Mouse (Mus musculus) left cerebral cortex, adult 18-20 months (tissue): ENCODE data around the gene Hps3. TPM values are rescaled to one million over a fixed set of nuclear protein-coding genes. Genes with fewer than 3 reads are reported as not detected.
A peak's percentile ranks its signal among the peaks of the same experiment; 100 is the strongest.

Experiments
- DNase-seq, 2 experiments: peaks; one replicate each; pipeline ENCODE4 v3.0.0; 2021 to 2022; ENCODE audit warnings: low spot score in 2 of 2, mixed read lengths in 1 of 2
- total RNA-seq, 2 experiments: library from RNA; stranded (reverse); gene quantifications; 2 replicates each; pipeline ENCODE4 v1.2.3; 2021

The Hps3 gene
- total RNA-seq, 2 experiments from 2014 or later = 13.0 to 16.4 TPM

- no peak for DNase-seq
Observed at GRCm38 (mm10) chr3:20007759-20008158, 27.4 kb downstream of the Hps3 start.

GRCm38 (mm10) chr3:20007275-20007674, 27.8 kb downstream of the Hps3 start:
- no peak for DNase-seq

GRCm38 (mm10) chr3:20005611-20006010, 29.5 kb downstream of the Hps3 start:
- DNase-seq = no peak

- no peak for DNase-seq
Observed at GRCm38 (mm10) chr3:20004422-20004821, 30.7 kb downstream of the Hps3 start.

- DNase-seq = peak in 1 of 2 experiments; percentile 4
Observed at GRCm38 (mm10) chr3:20002786-20003185, 32.3 kb downstream of the Hps3 start.

GRCm38 (mm10) chr3:20000806-20001205, 34.3 kb downstream of the Hps3 start:
- DNase-seq = no peak

- DNase-seq = peak; percentile 19 to 37
Observed at GRCm38 (mm10) chr3:19999551-19999950, 35.6 kb downstream of the Hps3 start.

GRCm38 (mm10) chr3:19992388-19992787, 42.7 kb downstream of the Hps3 start:
- no peak for DNase-seq

- DNase-seq = no peak
Observed at GRCm38 (mm10) chr3:19990031-19990430, 45.1 kb downstream of the Hps3 start.

- no peak for DNase-seq
Observed at GRCm38 (mm10) chr3:19986123-19986522, 49.0 kb downstream of the Hps3 start.

- DNase-seq = no peak
Observed at GRCm38 (mm10) chr3:19982846-19983245, 52.3 kb downstream of the Hps3 start.

- no peak for DNase-seq
Observed at GRCm38 (mm10) chr3:19981156-19981555, 54.0 kb downstream of the Hps3 start.

- no peak for DNase-seq
Observed at GRCm38 (mm10) chr3:19978474-19978873, 56.6 kb downstream of the Hps3 start.

- no peak for DNase-seq
Observed at GRCm38 (mm10) chr3:19966072-19966471, 69.0 kb downstream of the Hps3 start.

- DNase-seq = no peak
Observed at GRCm38 (mm10) chr3:19965239-19965638, 69.9 kb downstream of the Hps3 start.

GRCm38 (mm10) chr3:19964625-19965188, 70.4 kb downstream of the Hps3 start:
- no peak for DNase-seq

- DNase-seq = no peak
Observed at GRCm38 (mm10) chr3:19962769-19963513, 72.2 kb downstream of the Hps3 start.

- no peak for DNase-seq
Observed at GRCm38 (mm10) chr3:19961341-19961740, 73.8 kb downstream of the Hps3 start.

GRCm38 (mm10) chr3:19960570-19961114, 74.5 kb downstream of the Hps3 start:
- no peak for DNase-seq

GRCm38 (mm10) chr3:19958983-19959382, 76.1 kb downstream of the Hps3 start:
- no peak for DNase-seq

- DNase-seq = no peak
Observed at GRCm38 (mm10) chr3:19958031-19958430, 77.1 kb downstream of the Hps3 start.

- no peak for DNase-seq
Observed at GRCm38 (mm10) chr3:19956885-19957284, 78.2 kb downstream of the Hps3 start, which contains the start of gene Cp. Gene Cp, plus strand, starts transcription at chr3:19957054.
